Mouse (Mus musculus) adrenal gland, adult 8-10 months (tissue): ENCODE data around the gene Cd101. TPM values are rescaled to one million over a fixed set of nuclear protein-coding genes. Genes with fewer than 3 reads are reported as not detected.

ENCODE experiments used
- DNase-seq: peaks from one replicate; pipeline ENCODE4 v3.0.0; 2022
- total RNA-seq, 4 experiments: library from RNA; stranded (reverse); gene quantifications; 2 replicates each; pipeline ENCODE4 v1.2.4; 2022

The Cd101 gene
- total RNA-seq, 4 experiments from 2014 or later = 0.19 to 0.46 (median 0.34) TPM

- no peak for DNase-seq
These were observed 8.7 kb upstream of the Cd101 start for GRCm38 (mm10) chr3:101037984-101038545.

GRCm38 (mm10) chr3:101036001-101036400, 6.6 kb upstream of the Cd101 start:
- no peak for DNase-seq

- DNase-seq = no peak
These were observed 5.2 kb upstream of the Cd101 start for GRCm38 (mm10) chr3:101034509-101034908.

GRCm38 (mm10) chr3:101033644-101034043, 4.3 kb upstream of the Cd101 start:
- no peak for DNase-seq

GRCm38 (mm10) chr3:101031456-101032142, 2.2 kb upstream of the Cd101 start:
- no peak for DNase-seq

- DNase-seq = no peak
These were observed 1.3 kb upstream of the Cd101 start for GRCm38 (mm10) chr3:101030630-101031029.

GRCm38 (mm10) chr3:101026741-101027140, 2.6 kb downstream of the Cd101 start:
- DNase-seq = no peak

GRCm38 (mm10) chr3:101022967-101023366, 6.4 kb downstream of the Cd101 start:
- no peak for DNase-seq

- DNase-seq = no peak
These were observed 7.8 kb downstream of the Cd101 start for GRCm38 (mm10) chr3:101021481-101022051.

- DNase-seq = no peak
These were observed 8.3 kb downstream of the Cd101 start for GRCm38 (mm10) chr3:101021073-101021472.

GRCm38 (mm10) chr3:101018494-101018893, 10.9 kb downstream of the Cd101 start:
- no peak for DNase-seq

GRCm38 (mm10) chr3:101016050-101016449, 13.3 kb downstream of the Cd101 start:
- no peak for DNase-seq

GRCm38 (mm10) chr3:101015254-101015653, 14.1 kb downstream of the Cd101 start:
- no peak for DNase-seq

GRCm38 (mm10) chr3:101013536-101013935, 15.8 kb downstream of the Cd101 start:
- no peak for DNase-seq

- no peak for DNase-seq
These were observed 16.4 kb downstream of the Cd101 start for GRCm38 (mm10) chr3:101013005-101013404.

GRCm38 (mm10) chr3:101012597-101012996, 16.8 kb downstream of the Cd101 start:
- DNase-seq = no peak

GRCm38 (mm10) chr3:101012131-101012571, 17.2 kb downstream of the Cd101 start:
- no peak for DNase-seq

GRCm38 (mm10) chr3:101011203-101011600, 18.2 kb downstream of the Cd101 start:
- no peak for DNase-seq

- DNase-seq = no peak
These were observed 18.7 kb downstream of the Cd101 start for GRCm38 (mm10) chr3:101010589-101011202.

GRCm38 (mm10) chr3:101007112-101007782, 22.1 kb downstream of the Cd101 start:
- no peak for DNase-seq

GRCm38 (mm10) chr3:101005392-101005791, 24.0 kb downstream of the Cd101 start:
- no peak for DNase-seq

GRCm38 (mm10) chr3:101003575-101004356, 25.6 kb downstream of the Cd101 start:
- no peak for DNase-seq
